Mouse (Mus musculus) ES-Bruce4 (cell line): ENCODE results near the gene Ssr3.

ENCODE experiments used
- CTCF ChIP-seq: IDR thresholded peaks from one replicate; pipeline ENCODE4 v1.8.1; 2011; ENCODE audit warnings: low read depth, low read length
- POLR2A ChIP-seq: IDR thresholded peaks from one replicate; pipeline ENCODE4 v1.8.1; 2011; ENCODE audit warnings: low read length; ENCODE audit not compliant: insufficient read depth

DNA sequence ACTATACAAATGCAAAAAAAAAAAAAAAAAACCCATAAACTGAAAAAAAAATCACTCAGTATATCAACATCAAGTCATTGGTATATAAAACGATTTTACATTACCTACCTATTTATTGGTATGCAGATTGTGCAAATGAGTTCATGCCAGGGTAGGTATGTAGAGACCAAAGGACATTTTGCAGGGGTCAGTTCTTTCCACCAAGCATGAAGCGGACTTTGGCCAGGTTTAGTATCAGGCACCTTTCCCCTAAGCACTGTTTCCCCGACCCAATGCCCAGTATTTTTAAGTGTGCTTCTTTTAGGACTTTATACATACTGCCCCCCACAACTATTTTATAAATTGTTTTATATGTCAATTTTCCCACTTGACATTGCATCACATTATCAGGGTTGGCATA lies 27.3 kb upstream of the Ssr3 start:
- TF ChIP-seq CTCF (no peak), POLR2A (no peak)
